Mouse (Mus musculus) G1E (cell line): ENCODE data around the gene Nlrp4c.

ENCODE experiments used
- CTCF ChIP-seq: IDR thresholded peaks from 2 replicates; pipeline ENCODE4 v1.5.1; 2012; ENCODE audit warnings: low read depth, low read length, inconsistent platforms, mixed read lengths
- GATA1 ChIP-seq: IDR thresholded peaks from 2 replicates; pipeline ENCODE4 v1.6.1; 2012; ENCODE audit warnings: borderline replicate concordance, low read length, inconsistent platforms, mixed read lengths
- POLR2AphosphoS5 ChIP-seq: IDR thresholded peaks from 2 replicates; pipeline ENCODE4 v1.6.1; 2012; ENCODE audit warnings: low read depth, low read length, inconsistent platforms; ENCODE audit not compliant: insufficient replicate concordance
- TAL1 ChIP-seq: conservative IDR thresholded peaks from 2 replicates; pipeline ENCODE4 v1.6.1; 2012; ENCODE audit warnings: low read depth, low read length, inconsistent platforms, mixed read lengths

- TF ChIP-seq TAL1 = no peak
- no peak for TF ChIP-seq CTCF
- no peak for TF ChIP-seq GATA1
- no peak for TF ChIP-seq POLR2AphosphoS5
Measured at GRCm38 (mm10) chr7:6130346-6130745, 85.4 kb downstream of the Nlrp4c start.
